Mouse (Mus musculus): ENCODE measurements around the gene Atp8b4. TPM values are rescaled to one million over a fixed set of nuclear protein-coding genes. Genes with fewer than 3 reads are reported as not detected.

Atp8b4 gene
- polyA plus RNA-seq, 1 experiment from 2014 or later, result 0.20 TPM

GRCm38 (mm10) chr2:126507477-126507876, 7.0 kb upstream of the Atp8b4 start:
- Histone ChIP-seq H3K27ac (ENCODE audit: low read length) (no peak overlapping the region), H3K36me3 (ENCODE audit: control insufficient read depth, insufficient read depth, low read length) (no peaks in the 10 kb centered on the region), H3K27me3 (ENCODE audit: control insufficient read depth, insufficient read depth, low read length) (no peaks in the 10 kb centered on the region), H3K4me2 (replicated peaks; ENCODE audit: low read depth, low read length) (no peak overlapping the region), H3K9ac (replicated peaks; ENCODE audit: low read depth, low read length) (no peak overlapping the region), H3K4me3 (ENCODE audit: low read depth, low read length) (no peak overlapping the region), H3K4me1 (ENCODE audit: control insufficient read depth, insufficient read depth, low read length) (no peaks in the 10 kb centered on the region), H3K9me3 (ENCODE audit: control insufficient read depth, low read depth, low read length) (no peaks in the 10 kb centered on the region)
- ATAC-seq (ENCODE audit: insufficient number of reproducible peaks, insufficient read depth, low FRiP score, low read depth), result no peak
- WGBS, result 88% methylated on average over 5 of the region's 5 CpGs

- no peaks in the 10 kb centered on the region for H3K36me3 ChIP-seq (ENCODE audit: control insufficient read depth, insufficient read depth, low read length)
- H3K9ac ChIP-seq (replicated peaks; ENCODE audit: low read depth, low read length), result no peak overlapping the region
- H3K4me2 ChIP-seq (replicated peaks; ENCODE audit: low read depth, low read length), result no peak overlapping the region
- H3K27ac ChIP-seq (ENCODE audit: low read length), result no peak overlapping the region
- no peak for ATAC-seq (ENCODE audit: insufficient number of reproducible peaks, insufficient read depth, low FRiP score, low read depth)
- H3K4me1 ChIP-seq (ENCODE audit: control insufficient read depth, insufficient read depth, low read length), result no peaks in the 10 kb centered on the region
- H3K9me3 ChIP-seq (ENCODE audit: control insufficient read depth, low read depth, low read length), result no peaks in the 10 kb centered on the region
- H3K4me3 ChIP-seq (ENCODE audit: low read depth, low read length), result no peak overlapping the region
- no peaks in the 10 kb centered on the region for H3K27me3 ChIP-seq (ENCODE audit: control insufficient read depth, insufficient read depth, low read length)
- 84% methylated on average over 1 of the region's 1 CpGs for WGBS
Observed at GRCm38 (mm10) chr2:126505156-126505555, 4.7 kb upstream of the Atp8b4 start.

- H3K27me3 ChIP-seq (ENCODE audit: control insufficient read depth, insufficient read depth, low read length), result no peaks in the 10 kb centered on the region
Observed at GRCm38 (mm10) chr2:126499730-126500129, 744 bp downstream of the Atp8b4 start.

GRCm38 (mm10) chr2:126498761-126499452, 1.6 kb downstream of the Atp8b4 start:
- 83% methylated on average over 11 of the region's 11 CpGs for WGBS
- H3K36me3 ChIP-seq (ENCODE audit: control insufficient read depth, insufficient read depth, low read length), result no peaks in the 10 kb centered on the region
- no peak overlapping the region for H3K4me2 ChIP-seq (replicated peaks; ENCODE audit: low read depth, low read length)
- no peak overlapping the region for H3K4me3 ChIP-seq (ENCODE audit: low read depth, low read length)
- no peaks in the 10 kb centered on the region for H3K4me1 ChIP-seq (ENCODE audit: control insufficient read depth, insufficient read depth, low read length)
- no peaks in the 10 kb centered on the region for H3K27me3 ChIP-seq (ENCODE audit: control insufficient read depth, insufficient read depth, low read length)
- ATAC-seq (ENCODE audit: insufficient number of reproducible peaks, insufficient read depth, low FRiP score, low read depth), result no peak
- H3K9me3 ChIP-seq (ENCODE audit: control insufficient read depth, low read depth, low read length), result no peaks in the 10 kb centered on the region
- no peak overlapping the region for H3K9ac ChIP-seq (replicated peaks; ENCODE audit: low read depth, low read length)
- no peak overlapping the region for H3K27ac ChIP-seq (ENCODE audit: low read length)

More at GRCm38 (mm10) chr2:126499730-126500129, 744 bp downstream of the Atp8b4 start:
- no peak overlapping the region for H3K4me3 ChIP-seq (ENCODE audit: low read depth, low read length)
- whole genome bisulfite sequencing, result 79% methylated on average over 8 of the region's 8 CpGs
- no peaks in the 10 kb centered on the region for H3K4me1 ChIP-seq (ENCODE audit: control insufficient read depth, insufficient read depth, low read length)
- no peak for ATAC-seq (ENCODE audit: insufficient number of reproducible peaks, insufficient read depth, low FRiP score, low read depth)
- no peaks in the 10 kb centered on the region for H3K9me3 ChIP-seq (ENCODE audit: control insufficient read depth, low read depth, low read length)
- H3K36me3 ChIP-seq (ENCODE audit: control insufficient read depth, insufficient read depth, low read length), result no peaks in the 10 kb centered on the region
- H3K4me2 ChIP-seq (replicated peaks; ENCODE audit: low read depth, low read length), result no peak overlapping the region
- H3K27ac ChIP-seq (ENCODE audit: low read length), result no peak overlapping the region
- no peak overlapping the region for H3K9ac ChIP-seq (replicated peaks; ENCODE audit: low read depth, low read length)

GRCm38 (mm10) chr2:126496838-126497237, 3.6 kb downstream of the Atp8b4 start:
- Histone ChIP-seq H3K4me1 (ENCODE audit: control insufficient read depth, insufficient read depth, low read length) (no peaks in the 10 kb centered on the region), H3K36me3 (ENCODE audit: control insufficient read depth, insufficient read depth, low read length) (no peaks in the 10 kb centered on the region), H3K27ac (ENCODE audit: low read length) (no peak overlapping the region), H3K9me3 (ENCODE audit: control insufficient read depth, low read depth, low read length) (no peaks in the 10 kb centered on the region), H3K27me3 (ENCODE audit: control insufficient read depth, insufficient read depth, low read length) (no peaks in the 10 kb centered on the region), H3K4me2 (replicated peaks; ENCODE audit: low read depth, low read length) (no peak overlapping the region), H3K4me3 (ENCODE audit: low read depth, low read length) (no peak overlapping the region), H3K9ac (replicated peaks; ENCODE audit: low read depth, low read length) (no peak overlapping the region)
- WGBS, result 76% methylated on average over 9 of the region's 9 CpGs
- no peak for ATAC-seq (ENCODE audit: insufficient number of reproducible peaks, insufficient read depth, low FRiP score, low read depth)

GRCm38 (mm10) chr2:126495832-126496695, 4.4 kb downstream of the Atp8b4 start:
- Histone ChIP-seq H3K36me3 (ENCODE audit: control insufficient read depth, insufficient read depth, low read length) (no peaks in the 10 kb centered on the region), H3K27ac (ENCODE audit: low read length) (no peak overlapping the region), H3K4me1 (ENCODE audit: control insufficient read depth, insufficient read depth, low read length) (no peaks in the 10 kb centered on the region), H3K4me2 (replicated peaks; ENCODE audit: low read depth, low read length) (no peak overlapping the region), H3K9ac (replicated peaks; ENCODE audit: low read depth, low read length) (no peak overlapping the region), H3K9me3 (ENCODE audit: control insufficient read depth, low read depth, low read length) (no peaks in the 10 kb centered on the region), H3K27me3 (ENCODE audit: control insufficient read depth, insufficient read depth, low read length) (no peaks in the 10 kb centered on the region), H3K4me3 (ENCODE audit: low read depth, low read length) (no peak overlapping the region)
- WGBS, result 85% methylated on average over 14 of the region's 14 CpGs
- ATAC-seq (ENCODE audit: insufficient number of reproducible peaks, insufficient read depth, low FRiP score, low read depth), result no peak

GRCm38 (mm10) chr2:126495230-126495629, 5.2 kb downstream of the Atp8b4 start:
- WGBS, result 85% methylated on average over 7 of the region's 7 CpGs
- Histone ChIP-seq H3K4me3 (ENCODE audit: low read depth, low read length) (no peak overlapping the region), H3K27ac (ENCODE audit: low read length) (no peak overlapping the region), H3K4me1 (ENCODE audit: control insufficient read depth, insufficient read depth, low read length) (no peaks in the 10 kb centered on the region), H3K9me3 (ENCODE audit: control insufficient read depth, low read depth, low read length) (no peaks in the 10 kb centered on the region), H3K27me3 (ENCODE audit: control insufficient read depth, insufficient read depth, low read length) (no peaks in the 10 kb centered on the region), H3K4me2 (replicated peaks; ENCODE audit: low read depth, low read length) (no peak overlapping the region), H3K9ac (replicated peaks; ENCODE audit: low read depth, low read length) (no peak overlapping the region), H3K36me3 (ENCODE audit: control insufficient read depth, insufficient read depth, low read length) (no peaks in the 10 kb centered on the region)
- no peak for ATAC-seq (ENCODE audit: insufficient number of reproducible peaks, insufficient read depth, low FRiP score, low read depth)

GRCm38 (mm10) chr2:126493306-126493705, 7.2 kb downstream of the Atp8b4 start:
- Histone ChIP-seq H3K27ac (ENCODE audit: low read length) (no peak overlapping the region), H3K9ac (replicated peaks; ENCODE audit: low read depth, low read length) (no peak overlapping the region), H3K27me3 (ENCODE audit: control insufficient read depth, insufficient read depth, low read length) (no peaks in the 10 kb centered on the region), H3K4me3 (ENCODE audit: low read depth, low read length) (no peak overlapping the region), H3K4me1 (ENCODE audit: control insufficient read depth, insufficient read depth, low read length) (no peaks in the 10 kb centered on the region), H3K36me3 (ENCODE audit: control insufficient read depth, insufficient read depth, low read length) (no peaks in the 10 kb centered on the region), H3K9me3 (ENCODE audit: control insufficient read depth, low read depth, low read length) (no peaks in the 10 kb centered on the region), H3K4me2 (replicated peaks; ENCODE audit: low read depth, low read length) (no peak overlapping the region)
- WGBS, result 66% methylated on average over 8 of the region's 8 CpGs
- ATAC-seq (ENCODE audit: insufficient number of reproducible peaks, insufficient read depth, low FRiP score, low read depth), result no peak

All from stomach, embryonic 14.5 days (tissue).